11 mouse cellular contexts compared by ENCODE assay signal in genomic region chr11:105507332-105507971, GRCm38 (mm10). TPM values are rescaled to one million over a fixed set of nuclear protein-coding genes. Genes with fewer than 3 reads are reported as not detected.
DNase-seq lines count a peak whose midpoint lies in the region; ATAC-seq lines count a peak whose summit lies in the region.
"Had no signal": no experiment of that assay in that cellular context is flagged by ENCODE, and none has a peak within 500 bp of the region (broad histone marks: within the 10 kb centered on the region; RNA-seq: fewer than 3 reads in every experiment).

No protein-coding gene starts in this region.

- peak; percentile 67 for DNase-seq in NIH3T3 (ENCODE audit: low read depth)
- peak; percentile 56 for DNase-seq in embryo, embryonic 10.5 days (ENCODE audit: low spot score)
- no peak for DNase-seq in hindbrain, embryonic 10.5 days (ENCODE audit: low spot score)
- no peak for DNase-seq in midbrain, embryonic 10.5 days (ENCODE audit: low spot score)
- DNase-seq in urinary bladder, adult 2 months (ENCODE audit: low spot score), result no peak
- DNase-seq in gastrocnemius, adult 18-20 months (ENCODE audit: low spot score), result no peak

- peaks cover 40% of the 10 kb centered on the region for H3K27me3 ChIP-seq in hindbrain, embryonic 10.5 days (ENCODE audit: insufficient read depth, poor library complexity, severe bottlenecking)
- H3K27me3 ChIP-seq in midbrain, embryonic 10.5 days (ENCODE audit: low read depth, poor library complexity, severe bottlenecking), result peaks cover 57% of the 10 kb centered on the region

- H3K27ac ChIP-seq in hindbrain, embryonic 10.5 days, result peak overlapping the region; percentile 85
- H3K27ac ChIP-seq in midbrain, embryonic 10.5 days (replicated peaks), result peak overlapping the region; percentile 80

- no peaks in the 10 kb centered on the region for H3K9me3 ChIP-seq in hindbrain, embryonic 10.5 days
- no peaks in the 10 kb centered on the region for H3K9me3 ChIP-seq in midbrain, embryonic 10.5 days (replicated peaks)
- H3K9me3 ChIP-seq: megakaryocyte, embryonic 14.5 days had no signal

- H3K36me3 ChIP-seq in hindbrain, embryonic 10.5 days, result no peaks in the 10 kb centered on the region
- no peaks in the 10 kb centered on the region for H3K36me3 ChIP-seq in midbrain, embryonic 10.5 days

- peaks cover 66% of the 10 kb centered on the region for H3K4me1 ChIP-seq in hindbrain, embryonic 10.5 days (replicated peaks)
- H3K4me1 ChIP-seq in midbrain, embryonic 10.5 days, result peaks cover 65% of the 10 kb centered on the region

- H3K4me3 ChIP-seq in hindbrain, embryonic 10.5 days, result peak overlapping the region; percentile 39
- peak overlapping the region; percentile 42 for H3K4me3 ChIP-seq in midbrain, embryonic 10.5 days
- H3K4me3 ChIP-seq: megakaryocyte, embryonic 14.5 days had no signal

- 23% methylated on average over 8 of the region's 8 CpGs for WGBS in hindbrain, embryonic 10.5 days
- WGBS in midbrain, embryonic 10.5 days, result 19% methylated on average over 8 of the region's 8 CpGs

- no peak for ATAC-seq in activated CD4-positive, CD25-positive, alpha-beta regulatory T cell, adult 4 months

RNA-seq across cellular contexts. Expression of gene March10, which starts 50.9 kb away (rescaled TPM):
- 0.39 and 0.41 TPM in 2 replicates for polyA plus RNA-seq in hindbrain, embryonic 10.5 days (2016; fragmentation: Nextera tagmentation; extraction: Ambion mirVana)
- polyA plus RNA-seq in midbrain, embryonic 10.5 days (2016; fragmentation: Nextera tagmentation; extraction: Ambion mirVana), result 0.41 TPM in 1 of 2 replicates, not detected in the other
- polyA plus RNA-seq in urinary bladder, adult 2 months (2012; rRNA removed), result not detected in 2 replicates
- polyA plus RNA-seq in activated CD4-positive, CD25-positive, alpha-beta regulatory T cell, adult 4 months (2017; shearing (Covaris generic)), result not detected
- total RNA-seq in gastrocnemius, adult 18-20 months (2021), result not detected
- total RNA-seq: hematopoietic stem cell, adult 5-6 weeks; MEL had no signal
- polyA plus RNA-seq: small intestine, adult 2 months had no signal

Comparison
In these comparisons a context has a peak if more than half of its experiments do, and no peak if none do; other contexts are left out.
1. DNase-seq: peak in NIH3T3 (single experiment) and embryo, embryonic 10.5 days (single experiment); none in hindbrain, embryonic 10.5 days (single experiment), midbrain, embryonic 10.5 days (single experiment), urinary bladder, adult 2 months (single experiment) and gastrocnemius, adult 18-20 months (single experiment).